Comparison of ENCODE assay signal across 8 mouse cellular contexts in the genomic region with DNA sequence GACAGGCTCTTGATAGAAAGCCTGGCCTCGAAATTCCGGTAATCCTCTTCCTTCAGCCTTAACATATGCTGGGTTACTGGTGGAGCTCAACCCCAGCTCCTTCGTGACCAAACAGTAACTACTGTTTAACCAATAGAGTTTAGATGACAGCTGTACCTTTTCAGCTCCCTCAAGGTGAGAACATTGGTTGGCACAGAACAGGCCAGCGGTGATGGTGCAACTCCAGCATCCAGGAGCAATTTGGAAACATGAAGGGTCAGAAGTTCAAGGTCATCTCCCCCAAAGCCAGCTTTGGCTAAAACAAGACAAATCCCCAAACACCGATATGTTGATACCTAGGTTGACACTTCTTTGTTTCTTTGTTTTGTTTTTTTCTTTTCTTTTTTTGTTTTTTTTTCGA. TPM values are rescaled to one million over a fixed set of nuclear protein-coding genes. Genes with fewer than 3 reads are reported as not detected.
DNase-seq lines count a peak whose midpoint lies in the region; ATAC-seq and TF ChIP-seq lines count a peak whose summit lies in the region.

No protein-coding gene starts in this region.

- no peaks in the 10 kb centered on the region for H3K9me3 ChIP-seq in lung, postnatal 0 days (ENCODE audit: low read length)
- H3K9me3 ChIP-seq in forebrain, embryonic 10.5 days = no peaks in the 10 kb centered on the region
- H3K9me3 ChIP-seq in limb, embryonic 11.5 days (ENCODE audit: control insufficient read depth, low read length) = no peaks in the 10 kb centered on the region

- DNase-seq in lung, postnatal 0 days (ENCODE audit: low spot score) = peak; percentile 11
- no peak for DNase-seq in lung, adult 18-20 months
- DNase-seq in forebrain, embryonic 10.5 days (ENCODE audit: extremely low spot score, low spot score) = no peak
- DNase-seq in limb, embryonic 11.5 days (ENCODE audit: low spot score) = no peak
- no peak for DNase-seq in adrenal gland, postnatal 10 days
- no peak for DNase-seq in cerebellum, adult 18-20 months
- no peak for DNase-seq in kidney, adult 9 months

- no peak for TF ChIP-seq EP300 in lung, postnatal 0 days (IDR thresholded peaks at IDR 0.05)

- TF ChIP-seq CTCF in lung, postnatal 0 days (IDR thresholded peaks at IDR 0.05) = no peak
- no peak for TF ChIP-seq CTCF in olfactory bulb, adult 2 months (IDR thresholded peaks at IDR 0.05; ENCODE audit: insufficient read depth, low read depth, low read length)

- WGBS in lung, postnatal 0 days = 57% methylated on average over 6 of the region's 6 CpGs
- WGBS in forebrain, embryonic 10.5 days = 75% methylated on average over 6 of the region's 6 CpGs
- 62% methylated on average over 6 of the region's 6 CpGs for WGBS in limb, embryonic 11.5 days
- 60% methylated on average over 6 of the region's 6 CpGs for WGBS in olfactory bulb, adult 2 months

- TF ChIP-seq POLR2A in olfactory bulb, adult 2 months (IDR thresholded peaks at IDR 0.05; ENCODE audit: insufficient read depth, low read depth, low read length) = no peak

- peaks cover 12% of the 10 kb centered on the region for H3K4me1 ChIP-seq in lung, postnatal 0 days (ENCODE audit: insufficient read depth, low read depth, low read length)
- H3K4me1 ChIP-seq in forebrain, embryonic 10.5 days = peaks cover 84% of the 10 kb centered on the region
- H3K4me1 ChIP-seq in limb, embryonic 11.5 days (ENCODE audit: control insufficient read depth, insufficient read depth, low read length) = peaks cover 12% of the 10 kb centered on the region; the same call in 1 of the 2 replicates
- peaks cover 17% of the 10 kb centered on the region for H3K4me1 ChIP-seq in olfactory bulb, adult 2 months (ENCODE audit: control insufficient read depth, insufficient read depth, low read length)

- peak overlapping the region; percentile 94; the same call in 1 of the 2 replicates for H3K27ac ChIP-seq in lung, postnatal 0 days (ENCODE audit: low read length)
- H3K27ac ChIP-seq in forebrain, embryonic 10.5 days = peak overlapping the region; percentile 94; the same call in 1 of the 2 replicates
- H3K27ac ChIP-seq in limb, embryonic 11.5 days (replicated peaks; ENCODE audit: low read depth, low read length) = no peak overlapping the region
- H3K27ac ChIP-seq in olfactory bulb, adult 2 months (ENCODE audit: insufficient read depth, low read depth, low read length) = peak overlapping the region; percentile 74

- ATAC-seq in lung, postnatal 0 days = no peak
- ATAC-seq in limb, embryonic 11.5 days (ENCODE audit: insufficient number of reproducible peaks, low FRiP score, low TSS enrichment, low read depth) = no peak

- peak overlapping the region; percentile 88 for H3K4me2 ChIP-seq in lung, postnatal 0 days (replicated peaks; ENCODE audit: low read depth, low read length)
- peak overlapping the region; percentile 68 for H3K4me2 ChIP-seq in limb, embryonic 11.5 days (ENCODE audit: low read depth, severe bottlenecking)

- H3K27me3 ChIP-seq in lung, postnatal 0 days (replicated peaks; ENCODE audit: insufficient read depth, low read length) = no peaks in the 10 kb centered on the region
- peaks cover 43% of the 10 kb centered on the region for H3K27me3 ChIP-seq in forebrain, embryonic 10.5 days (ENCODE audit: poor library complexity, severe bottlenecking)
- 0 out of 2 replicates have a peak, but pooled peaks cover 5% of the 10 kb centered on the region for H3K27me3 ChIP-seq in limb, embryonic 11.5 days (ENCODE audit: control insufficient read depth, insufficient read depth, low read length)

- no peak overlapping the region for H3K9ac ChIP-seq in lung, postnatal 0 days (replicated peaks; ENCODE audit: low read depth)
- H3K9ac ChIP-seq in limb, embryonic 11.5 days (ENCODE audit: low read length) = peak overlapping the region; percentile 68; the same call in 1 of the 2 replicates

- H3K36me3 ChIP-seq in lung, postnatal 0 days (ENCODE audit: insufficient read depth, low read length) = no peaks in the 10 kb centered on the region
- H3K36me3 ChIP-seq in forebrain, embryonic 10.5 days (replicated peaks) = 0 out of 2 replicates have a peak, but pooled peaks cover 5% of the 10 kb centered on the region
- H3K36me3 ChIP-seq in limb, embryonic 11.5 days (ENCODE audit: control insufficient read depth, insufficient read depth, low read length) = no peaks in the 10 kb centered on the region

- peak overlapping the region; percentile 53; the same call in 1 of the 2 replicates for H3K4me3 ChIP-seq in lung, postnatal 0 days (ENCODE audit: low read depth, low read length)
- peak overlapping the region; percentile 75 for H3K4me3 ChIP-seq in forebrain, embryonic 10.5 days
- no peak overlapping the region for H3K4me3 ChIP-seq in limb, embryonic 11.5 days (ENCODE audit: low read depth, low read length)
- peak overlapping the region; percentile 95 for H3K4me3 ChIP-seq in olfactory bulb, adult 2 months (ENCODE audit: insufficient read depth, low read depth, low read length)

RNA-seq across cellular contexts. Expression of a gene that starts 3.3 kb away (rescaled TPM):
- 51.8 and 56.2 TPM in 2 replicates for polyA plus RNA-seq in lung, postnatal 0 days (2015; fragmentation: Nextera tagmentation; extraction: Ambion mirVana)
- 1.4 and 1.7 TPM in 2 replicates for polyA plus RNA-seq in forebrain, embryonic 10.5 days (2016; fragmentation: Nextera tagmentation; extraction: Ambion mirVana)
- 1.5 TPM in 2 replicates for polyA plus RNA-seq in limb, embryonic 11.5 days (2014; fragmentation: Nextera tagmentation; extraction: Ambion mirVana)
- polyA plus RNA-seq in olfactory bulb, adult 2 months (2012; ENCODE audit: insufficient read depth, insufficient read length, low replicate concordance, missing spikeins) = not detected in 2 replicates
- 1 to 10 TPM; 1.8 to 2.9 TPM for total RNA-seq in adrenal gland, postnatal 10 days (2021)

RNA-seq across cellular contexts. Expression of a gene that starts 29.4 kb away (rescaled TPM):
- polyA plus RNA-seq in lung, postnatal 0 days (2015; fragmentation: Nextera tagmentation; extraction: Ambion mirVana) = 83.6 and 97.1 TPM in 2 replicates
- polyA plus RNA-seq in forebrain, embryonic 10.5 days (2016; fragmentation: Nextera tagmentation; extraction: Ambion mirVana) = 799 and 813 TPM in 2 replicates
- polyA plus RNA-seq in limb, embryonic 11.5 days (2014; fragmentation: Nextera tagmentation; extraction: Ambion mirVana) = 624 and 640 TPM in 2 replicates
- polyA plus RNA-seq in olfactory bulb, adult 2 months (2012; ENCODE audit: insufficient read depth, insufficient read length, low replicate concordance, missing spikeins) = not detected in 2 replicates
- 10 to 100 TPM; 45.3 to 46.7 TPM for total RNA-seq in adrenal gland, postnatal 10 days (2021)

Comparison
In these comparisons a context has a peak if more than half of its experiments do, and no peak if none do; other contexts are left out.
1. RNA of a gene that starts 3.3 kb away (polyA plus RNA-seq): 51.8 to 56.2 TPM in lung, postnatal 0 days; 1.4 to 1.7 TPM in forebrain, embryonic 10.5 days, 1.5 TPM in limb, embryonic 11.5 days and not detected in olfactory bulb, adult 2 months; every median in the first group is over 10 times any median in the second.